Mouse (Mus musculus): ENCODE results near the gene Tecr. TPM values are rescaled to one million over a fixed set of nuclear protein-coding genes. Genes with fewer than 3 reads are reported as not detected.
"Not testable (repeated sequence)": the region's sequence is repeated elsewhere in the genome, so short reads cannot be mapped to it uniquely, and the experiment has no call there.

Tecr gene
- polyA plus RNA-seq, 1 experiment from 2014 or later = 613 TPM

GRCm38 (mm10) chr8:83576516-83576895 is 31.3 kb downstream of the Tecr start:
- 81% methylated on average over 4 of the region's 4 CpGs for WGBS
- no peak overlapping the region for H3K27ac ChIP-seq
- no peaks in the 10 kb centered on the region for H3K9me3 ChIP-seq (replicated peaks)
- no peak for ATAC-seq
- H3K36me3 ChIP-seq (ENCODE audit: poor library complexity, severe bottlenecking) = peaks cover 36% of the 10 kb centered on the region
- H3K4me2 ChIP-seq = no peak overlapping the region
- H3K4me3 ChIP-seq = no peak overlapping the region
- H3K9ac ChIP-seq = no peak overlapping the region
- H3K4me1 ChIP-seq = peaks cover 47% of the 10 kb centered on the region
- H3K27me3 ChIP-seq = no peaks in the 10 kb centered on the region

- Histone ChIP-seq H3K27ac (no peak overlapping the region), H3K4me3 (no peak overlapping the region), H3K9ac (0 out of 2 replicates have a peak overlapping the region, but pooled peaks have one; percentile 27), H3K4me2 (no peak overlapping the region), H3K4me1 (peaks cover 45% of the 10 kb centered on the region), H3K9me3 (replicated peaks) (no peaks in the 10 kb centered on the region), H3K36me3 (ENCODE audit: poor library complexity, severe bottlenecking) (peaks cover 43% of the 10 kb centered on the region), H3K27me3 (no peaks in the 10 kb centered on the region)
- WGBS = 82% methylated on average over 17 of the region's 17 CpGs
- ATAC-seq = peak; percentile 9; the same call in 1 of the 2 replicates
These were observed 31.9 kb downstream of the Tecr start for GRCm38 (mm10) chr8:83575561-83576515.

GRCm38 (mm10) chr8:83574631-83575315 is 33.0 kb downstream of the Tecr start:
- Histone ChIP-seq H3K9ac (no peak overlapping the region), H3K4me3 (no peak overlapping the region), H3K4me2 (no peak overlapping the region), H3K36me3 (ENCODE audit: poor library complexity, severe bottlenecking) (peaks cover 54% of the 10 kb centered on the region), H3K27me3 (no peaks in the 10 kb centered on the region), H3K4me1 (peaks cover 43% of the 10 kb centered on the region), H3K27ac (no peak overlapping the region), H3K9me3 (replicated peaks) (no peaks in the 10 kb centered on the region)
- WGBS = 85% methylated on average over 15 of the region's 15 CpGs
- no peak for ATAC-seq

- Histone ChIP-seq H3K36me3 (ENCODE audit: poor library complexity, severe bottlenecking) (peaks cover 64% of the 10 kb centered on the region), H3K9me3 (replicated peaks) (no peaks in the 10 kb centered on the region), H3K9ac (no peak overlapping the region), H3K4me3 (no peak overlapping the region), H3K4me2 (no peak overlapping the region), H3K27me3 (no peaks in the 10 kb centered on the region), H3K27ac (no peak overlapping the region), H3K4me1 (peaks cover 34% of the 10 kb centered on the region)
- ATAC-seq = 0 out of 2 replicates have a peak, but pooled peaks have one; percentile 6
- 87% methylated on average over 18 of the region's 18 CpGs for whole genome bisulfite sequencing
These were observed 34.5 kb downstream of the Tecr start for GRCm38 (mm10) chr8:83573140-83573875.

GRCm38 (mm10) chr8:83572246-83572812 is 35.4 kb downstream of the Tecr start:
- Histone ChIP-seq H3K36me3 (ENCODE audit: poor library complexity, severe bottlenecking) (peaks cover 64% of the 10 kb centered on the region), H3K9me3 (replicated peaks) (no peaks in the 10 kb centered on the region), H3K4me2 (no peak overlapping the region), H3K27me3 (no peaks in the 10 kb centered on the region), H3K4me1 (peaks cover 37% of the 10 kb centered on the region), H3K4me3 (no peak overlapping the region), H3K9ac (no peak overlapping the region), H3K27ac (no peak overlapping the region)
- no peak for ATAC-seq
- 92% methylated on average over 5 of the region's 5 CpGs for WGBS

GRCm38 (mm10) chr8:83571791-83572190 is 36.0 kb downstream of the Tecr start:
- Histone ChIP-seq H3K27ac (no peak overlapping the region), H3K9ac (no peak overlapping the region), H3K4me1 (peaks cover 35% of the 10 kb centered on the region), H3K4me2 (no peak overlapping the region), H3K9me3 (replicated peaks) (no peaks in the 10 kb centered on the region), H3K36me3 (ENCODE audit: poor library complexity, severe bottlenecking) (peaks cover 64% of the 10 kb centered on the region), H3K27me3 (no peaks in the 10 kb centered on the region), H3K4me3 (no peak overlapping the region)
- WGBS = 94% methylated on average over 10 of the region's 10 CpGs
- ATAC-seq = no peak

- not testable (repeated sequence) for H3K27me3 ChIP-seq; H3K9me3 ChIP-seq (replicated peaks); ATAC-seq; H3K27ac ChIP-seq; H3K9ac ChIP-seq; H3K4me2 ChIP-seq; H3K4me3 ChIP-seq
- Histone ChIP-seq H3K4me1 (peaks cover 28% of the 10 kb centered on the region), H3K36me3 (ENCODE audit: poor library complexity, severe bottlenecking) (peaks cover 61% of the 10 kb centered on the region)
- 99% methylated on average over 6 of the region's 7 CpGs for WGBS
These were observed 36.8 kb downstream of the Tecr start for GRCm38 (mm10) chr8:83571001-83571340.

DNA sequence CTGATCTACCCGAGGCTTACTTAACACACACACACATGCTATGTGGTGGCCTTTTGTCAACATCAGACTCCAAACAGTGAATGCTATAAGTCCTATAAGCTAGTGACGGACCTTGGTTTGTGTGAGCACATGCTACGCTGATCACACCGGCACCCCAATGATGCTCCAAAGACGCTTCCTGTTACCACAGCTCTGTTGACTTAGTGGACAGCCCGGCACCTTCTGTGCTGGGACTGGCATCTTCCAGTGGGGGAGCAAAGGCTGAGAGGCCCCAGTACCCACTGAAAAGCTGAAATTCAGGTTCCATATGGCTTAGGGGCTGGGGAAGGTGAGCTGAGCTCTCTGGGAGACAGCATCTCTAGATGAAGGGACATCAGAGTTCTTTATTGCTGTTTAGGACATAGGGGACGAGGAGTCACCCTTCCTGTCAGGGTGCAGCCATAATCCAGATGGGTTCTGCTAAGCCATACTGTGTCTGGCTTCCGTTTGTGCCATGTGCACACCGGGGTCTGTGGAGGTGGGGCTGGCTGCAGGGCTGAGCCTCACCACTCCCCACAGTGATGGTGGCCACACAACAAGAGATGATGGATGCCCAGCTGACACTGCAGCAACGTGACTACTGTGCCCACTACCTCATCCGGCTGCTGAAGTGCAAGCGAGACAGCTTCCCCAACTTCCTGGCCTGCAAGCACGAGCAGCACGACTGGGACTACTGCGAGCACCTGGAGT is 37.3 kb downstream of the Tecr start:
- Histone ChIP-seq H3K9ac (no peak overlapping the region), H3K27ac (no peak overlapping the region), H3K4me1 (peaks cover 22% of the 10 kb centered on the region), H3K4me3 (no peak overlapping the region), H3K4me2 (no peak overlapping the region), H3K27me3 (no peaks in the 10 kb centered on the region), H3K9me3 (replicated peaks) (no peaks in the 10 kb centered on the region), H3K36me3 (ENCODE audit: poor library complexity, severe bottlenecking) (peaks cover 58% of the 10 kb centered on the region)
- ATAC-seq = no peak
- WGBS = 90% methylated on average over 15 of the region's 15 CpGs

- no peak overlapping the region for H3K9ac ChIP-seq
- no peak overlapping the region for H3K4me3 ChIP-seq
- peaks cover 54% of the 10 kb centered on the region for H3K36me3 ChIP-seq (ENCODE audit: poor library complexity, severe bottlenecking)
- H3K4me1 ChIP-seq = peaks cover 19% of the 10 kb centered on the region
- no peak for ATAC-seq
- no peak overlapping the region for H3K27ac ChIP-seq
- no peaks in the 10 kb centered on the region for H3K27me3 ChIP-seq
- H3K9me3 ChIP-seq (replicated peaks) = no peaks in the 10 kb centered on the region
- no peak overlapping the region for H3K4me2 ChIP-seq
- 86% methylated on average over 4 of the region's 4 CpGs for WGBS
These were observed 38.6 kb downstream of the Tecr start for GRCm38 (mm10) chr8:83569165-83569564.

- WGBS = 80% methylated on average over 5 of the region's 5 CpGs
- Histone ChIP-seq H3K4me1 (peaks cover 19% of the 10 kb centered on the region), H3K4me2 (no peak overlapping the region), H3K9me3 (replicated peaks) (no peaks in the 10 kb centered on the region), H3K36me3 (ENCODE audit: poor library complexity, severe bottlenecking) (peaks cover 50% of the 10 kb centered on the region), H3K27ac (no peak overlapping the region), H3K27me3 (no peaks in the 10 kb centered on the region), H3K9ac (no peak overlapping the region), H3K4me3 (no peak overlapping the region)
- ATAC-seq = no peak
These were observed 39.0 kb downstream of the Tecr start for GRCm38 (mm10) chr8:83568755-83569154.

GRCm38 (mm10) chr8:83568128-83568527 is 39.6 kb downstream of the Tecr start:
- H3K27me3 ChIP-seq = no peaks in the 10 kb centered on the region
- WGBS = 71% methylated on average over 5 of the region's 5 CpGs
- H3K27ac ChIP-seq = no peak overlapping the region
- ATAC-seq = no peak
- H3K4me1 ChIP-seq = peaks cover 19% of the 10 kb centered on the region
- peak overlapping the region; percentile 78; the same call in 1 of the 2 replicates for H3K4me3 ChIP-seq
- H3K9me3 ChIP-seq (replicated peaks) = no peaks in the 10 kb centered on the region
- peak overlapping the region; percentile 97 for H3K4me2 ChIP-seq
- H3K9ac ChIP-seq = peak overlapping the region; percentile 91
- H3K36me3 ChIP-seq (ENCODE audit: poor library complexity, severe bottlenecking) = peaks cover 43% of the 10 kb centered on the region

Data from forebrain, embryonic 13.5 days (tissue).